Mouse (Mus musculus) erythroblast, embryonic 14.5 days (primary cell): ENCODE measurements around the gene Fam69a. TPM values are rescaled to one million over a fixed set of nuclear protein-coding genes. Genes with fewer than 3 reads are reported as not detected.
"Not testable (repeated sequence)": the region's sequence is repeated elsewhere in the genome, so short reads cannot be mapped to it uniquely, and the experiment has no call there.

Experiments
- H3K27me3 ChIP-seq: 2 replicates; pipeline ENCODE4 v1.6.1; 2012; ENCODE audit warnings: inconsistent platforms; ENCODE audit not compliant: control insufficient read depth
- H3K36me3 ChIP-seq: 2 replicates; pipeline ENCODE4 v1.6.1; 2012; ENCODE audit warnings: mild to moderate bottlenecking, inconsistent platforms; ENCODE audit not compliant: control insufficient read depth
- H3K4me1 ChIP-seq: 2 replicates; pipeline ENCODE4 v1.6.1; 2012; ENCODE audit warnings: inconsistent platforms; ENCODE audit not compliant: control insufficient read depth
- H3K4me3 ChIP-seq: replicated peaks from 2 replicates; pipeline ENCODE3; 2012; ENCODE audit warnings: moderate library complexity, mild to moderate bottlenecking, inconsistent platforms
- H3K9me3 ChIP-seq: 2 replicates; pipeline ENCODE4 v1.6.1; 2012; ENCODE audit warnings: low read length, inconsistent platforms, mixed read lengths; ENCODE audit not compliant: control insufficient read depth
- GATA1 ChIP-seq: IDR thresholded peaks from 2 replicates; pipeline ENCODE4 v1.6.1; 2012; ENCODE audit warnings: low read length, inconsistent platforms, mixed read lengths
- TAL1 ChIP-seq: IDR thresholded peaks from 3 replicates; pipeline ENCODE4 v1.6.1; 2012; ENCODE audit warnings: low read length, inconsistent platforms, mixed read lengths
- polyA plus RNA-seq: library from polyadenylated mRNA; stranded (reverse); fragments of >175 nt; gene quantifications from 2 replicates; pipeline ENCODE4 v1.2.3, GENCODE M21; 2012

The Fam69a gene
- 0.02 and 0.17 TPM in 2 replicates for polyA plus RNA-seq

DNA sequence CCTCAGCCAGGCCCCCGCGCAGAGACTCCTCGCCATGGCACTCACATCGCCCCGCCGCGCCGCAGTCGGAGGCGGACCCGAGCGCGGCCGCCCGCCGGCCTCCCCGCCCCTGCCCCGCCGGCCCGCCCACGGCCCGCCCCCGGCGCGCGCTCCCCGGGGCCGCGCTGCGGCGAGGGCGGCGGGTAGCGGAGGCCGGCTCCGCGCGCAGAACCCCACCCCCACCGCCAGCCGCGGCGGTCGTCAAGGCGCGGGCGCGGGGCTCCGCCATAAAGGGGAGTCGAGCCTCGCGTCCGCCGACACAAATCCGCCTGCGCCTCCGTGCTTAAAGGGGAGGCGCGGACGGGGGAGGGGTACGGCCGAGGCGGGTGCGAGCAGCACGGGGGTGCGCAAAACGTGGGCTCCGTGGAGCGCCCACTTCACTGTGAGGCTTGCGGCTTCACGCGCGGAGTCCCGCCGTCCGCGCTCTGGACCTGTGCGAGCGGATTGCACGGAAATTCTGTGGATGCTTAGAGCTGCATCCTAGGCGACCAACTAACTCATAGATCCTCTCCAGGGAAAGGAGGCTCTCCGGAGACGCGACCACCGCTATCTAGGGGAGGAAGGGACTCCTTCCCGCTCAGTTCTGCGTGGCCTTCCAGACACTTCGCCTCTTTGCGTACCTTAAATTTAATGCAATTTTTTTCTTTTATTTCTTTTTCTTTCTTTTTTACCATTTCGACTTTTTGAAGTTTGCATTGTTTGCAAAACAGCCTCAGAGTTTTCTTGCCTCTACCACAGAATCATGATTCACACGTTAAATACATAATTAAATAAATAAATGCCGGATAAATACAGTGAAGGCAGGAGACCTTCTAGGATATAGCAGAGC is at the start of gene Fam69a:
Fam69a (minus strand) TSS at position 119 of the 868 bp plus-strand sequence.
- no peak for TF ChIP-seq TAL1
- no peaks in the 10 kb centered on the region; the same call in 1 of the 2 replicates for H3K9me3 ChIP-seq
- H3K27me3 ChIP-seq: peaks cover 5% of the 10 kb centered on the region; the same call in 1 of the 2 replicates
- no peaks in the 10 kb centered on the region for H3K36me3 ChIP-seq
- H3K4me3 ChIP-seq: peak within 1 kb of the TSS; percentile 86
- H3K4me1 ChIP-seq: peaks cover 38% of the 10 kb centered on the region

DNA sequence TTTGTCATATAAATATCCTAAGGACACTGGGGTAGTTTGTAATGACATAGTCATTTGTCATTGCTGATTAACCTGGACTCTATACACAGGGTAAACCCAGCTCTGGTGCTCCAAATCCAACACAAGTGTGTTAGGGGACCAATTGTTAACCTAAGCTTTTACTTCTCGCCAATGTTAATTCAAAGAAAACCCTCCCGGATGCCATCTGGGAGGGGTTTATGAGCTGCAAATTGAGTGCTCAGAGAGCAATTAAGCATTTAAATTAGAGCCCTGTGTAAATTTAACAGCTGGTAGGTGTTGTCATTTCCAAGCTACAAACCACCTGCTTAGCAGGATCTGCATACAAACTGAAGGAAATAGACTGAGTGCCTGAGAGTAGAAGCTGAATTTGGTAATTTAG is 48.6 kb upstream of the Fam69a start:
- H3K4me3 ChIP-seq: no peak overlapping the region
- H3K27me3 ChIP-seq: no peaks in the 10 kb centered on the region; the same call in 1 of the 2 replicates
- no peaks in the 10 kb centered on the region for H3K36me3 ChIP-seq
- H3K9me3 ChIP-seq: no peaks in the 10 kb centered on the region
- H3K4me1 ChIP-seq: peaks cover 9% of the 10 kb centered on the region
- TF ChIP-seq GATA1 (no peak), TAL1 (no peak)

DNA sequence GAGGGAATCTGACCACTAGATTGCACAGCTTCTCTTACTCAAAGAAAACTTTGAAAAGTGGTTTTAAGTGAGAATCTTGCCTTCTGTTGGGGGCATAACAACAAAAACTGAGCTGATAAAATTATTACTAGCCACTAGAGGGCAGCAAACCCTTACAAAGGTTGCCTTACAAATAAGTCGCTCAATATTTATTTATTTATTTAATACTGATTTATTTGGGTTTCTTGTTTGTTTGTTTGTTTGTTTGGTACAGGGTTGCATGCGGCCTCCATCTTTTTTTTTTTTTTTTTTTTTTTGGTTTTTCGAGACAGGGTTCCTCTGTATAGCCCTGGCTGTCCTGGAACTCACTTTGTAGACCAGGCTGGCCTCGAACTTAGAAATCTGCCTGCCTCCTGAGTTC is 47.3 kb upstream of the Fam69a start:
- TF ChIP-seq GATA1 (no peak), TAL1 (no peak)
- H3K4me1 ChIP-seq: peaks cover 22% of the 10 kb centered on the region
- no peaks in the 10 kb centered on the region for H3K9me3 ChIP-seq
- H3K36me3 ChIP-seq: no peaks in the 10 kb centered on the region
- no peak overlapping the region for H3K4me3 ChIP-seq
- H3K27me3 ChIP-seq: no peaks in the 10 kb centered on the region; the same call in 1 of the 2 replicates

DNA sequence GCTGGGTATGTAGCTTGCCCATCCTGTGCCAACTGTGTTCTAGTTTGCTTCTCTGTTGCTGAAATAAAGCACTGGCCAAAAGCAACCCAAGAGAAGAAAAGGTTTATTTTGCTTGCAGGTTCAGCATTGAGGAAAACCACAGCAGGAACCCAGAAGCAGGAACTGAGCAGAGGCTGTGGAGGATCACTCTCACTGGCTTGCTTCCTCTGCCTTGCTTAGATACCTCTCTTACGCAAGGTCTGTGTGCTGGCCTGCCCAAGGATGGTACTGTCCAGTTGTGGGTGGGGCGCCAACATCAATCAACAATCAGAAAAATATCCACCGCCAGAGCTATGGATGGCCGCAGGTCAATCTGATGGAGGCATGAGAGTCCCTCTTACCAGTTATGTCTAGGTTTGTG is 44.4 kb upstream of the Fam69a start:
- Histone ChIP-seq H3K4me3 (no peak overlapping the region), H3K27me3 (no peaks in the 10 kb centered on the region), H3K4me1 (peaks cover 46% of the 10 kb centered on the region), H3K36me3 (no peaks in the 10 kb centered on the region; the same call in 1 of the 2 replicates), H3K9me3 (peaks cover 8% of the 10 kb centered on the region)
- TF ChIP-seq GATA1: no peak
- no peak for TF ChIP-seq TAL1

DNA sequence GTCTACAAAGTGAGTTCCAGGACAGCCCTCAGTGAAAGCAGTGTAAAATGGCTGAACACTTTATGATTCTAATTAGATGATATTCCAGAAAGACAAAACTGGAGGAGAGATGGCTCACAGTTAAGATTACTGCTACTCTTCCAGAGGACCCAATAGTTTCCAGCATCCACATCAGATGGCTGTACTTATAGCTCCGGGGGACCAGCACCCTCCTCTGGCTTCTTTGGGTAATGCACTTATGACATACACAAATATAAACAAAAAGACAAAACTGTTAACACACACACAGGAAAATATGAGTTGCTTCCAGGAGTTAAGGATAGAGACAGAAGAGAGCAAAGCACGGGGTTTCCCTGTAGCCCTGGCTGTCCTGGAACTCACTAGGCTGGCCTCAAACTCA is 43.1 kb upstream of the Fam69a start:
- Histone ChIP-seq H3K9me3 (peaks cover 8% of the 10 kb centered on the region), H3K36me3 (no peaks in the 10 kb centered on the region; the same call in 1 of the 2 replicates), H3K4me1 (peaks cover 46% of the 10 kb centered on the region), H3K4me3 (no peak overlapping the region), H3K27me3 (no peaks in the 10 kb centered on the region)
- TF ChIP-seq TAL1: no peak
- no peak for TF ChIP-seq GATA1

- not testable (repeated sequence) for H3K9me3 ChIP-seq, H3K36me3 ChIP-seq, H3K27me3 ChIP-seq
- peaks cover 46% of the 10 kb centered on the region for H3K4me1 ChIP-seq
- peak; percentile 59; the same call in 2 of the 3 replicates for TF ChIP-seq TAL1
- peak overlapping the region; percentile 9 for H3K4me3 ChIP-seq
These were observed 42.1 kb upstream of the Fam69a start for GRCm38 (mm10) chr5:108028797-108029536.

DNA sequence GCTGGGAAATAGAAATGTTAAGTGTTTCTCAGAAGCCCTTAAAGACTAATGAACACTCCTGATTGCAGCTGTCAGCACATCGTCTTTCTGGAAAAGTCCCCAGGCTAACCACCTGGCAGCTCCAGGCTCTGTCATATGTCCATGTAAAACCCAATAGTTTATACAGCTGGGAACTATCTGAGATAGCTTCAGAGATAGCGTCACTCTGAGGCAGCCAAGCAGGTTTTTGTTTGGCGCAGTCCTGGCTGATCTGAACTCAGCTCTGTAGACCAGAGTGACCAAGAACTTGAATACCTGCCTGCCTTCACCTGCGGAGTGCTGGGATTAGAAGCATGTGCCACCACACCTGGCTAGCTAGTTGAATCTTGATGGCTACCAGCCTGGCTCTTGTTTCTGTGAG is 41.3 kb upstream of the Fam69a start:
- Histone ChIP-seq H3K9me3 (peaks cover 8% of the 10 kb centered on the region), H3K36me3 (no peaks in the 10 kb centered on the region; the same call in 1 of the 2 replicates), H3K4me3 (no peak overlapping the region), H3K27me3 (no peaks in the 10 kb centered on the region), H3K4me1 (peaks cover 46% of the 10 kb centered on the region)
- TF ChIP-seq GATA1 (no peak), TAL1 (no peak)

- Histone ChIP-seq H3K27me3 (0 out of 2 replicates have a peak, but pooled peaks cover 2% of the 10 kb centered on the region), H3K4me3 (no peak overlapping the region), H3K4me1 (peaks cover 2% of the 10 kb centered on the region; the same call in 1 of the 2 replicates), H3K36me3 (no peaks in the 10 kb centered on the region), H3K9me3 (no peaks in the 10 kb centered on the region)
- TF ChIP-seq TAL1 (no peak), GATA1 (no peak)
These were observed 34.5 kb upstream of the Fam69a start for GRCm38 (mm10) chr5:108021346-108021745.

DNA sequence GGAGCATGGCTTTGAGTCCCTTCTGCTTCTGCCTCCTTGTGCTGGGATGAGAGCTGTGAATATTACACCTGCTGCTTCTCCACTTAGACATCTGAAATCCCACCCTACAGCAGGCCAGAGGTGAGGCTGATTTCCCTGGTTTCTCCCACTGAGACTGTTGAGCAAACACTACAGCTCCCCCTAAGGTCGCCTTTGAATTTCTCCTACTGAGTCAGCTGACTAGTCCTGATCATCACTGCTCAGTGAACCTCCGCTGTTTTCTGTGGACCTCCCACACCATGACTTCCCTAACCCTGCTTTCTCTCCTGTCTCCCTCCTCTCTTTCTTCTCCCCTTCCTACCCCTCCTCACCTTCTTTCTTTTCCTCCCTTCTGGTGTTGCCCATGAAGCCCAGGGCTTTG is 32.5 kb upstream of the Fam69a start:
- Histone ChIP-seq H3K9me3 (no peaks in the 10 kb centered on the region), H3K36me3 (no peaks in the 10 kb centered on the region), H3K4me3 (no peak overlapping the region), H3K4me1 (peaks cover 2% of the 10 kb centered on the region; the same call in 1 of the 2 replicates), H3K27me3 (0 out of 2 replicates have a peak, but pooled peaks cover 2% of the 10 kb centered on the region)
- TF ChIP-seq GATA1 (no peak), TAL1 (no peak)
